Mouse (Mus musculus) kidney, embryonic 14.5 days (tissue): ENCODE data around the gene Ceacam2. TPM values are rescaled to one million over a fixed set of nuclear protein-coding genes. Genes with fewer than 3 reads are reported as not detected.
"Not testable (repeated sequence)": the region's sequence is repeated elsewhere in the genome, so short reads cannot be mapped to it uniquely, and the experiment has no call there.

ENCODE experiments used
- ATAC-seq: fragments of 200-750 bp; cut with Nextera tagmentation; 2 replicates; pipeline ENCODE4 v1.8.0; 2017; ENCODE audit warnings: moderate number of reproducible peaks, mild to moderate bottlenecking, moderate TSS enrichment, moderate library complexity; ENCODE audit not compliant: low FRiP score, low TSS enrichment
- H3K27ac ChIP-seq: fragments of 300-500 bp; sonication (generic); 2 replicates; pipeline ENCODE4 v1.5.1; 2014; ENCODE audit warnings: low read depth, mild to moderate bottlenecking, low read length, moderate library complexity, mixed read lengths
- H3K27me3 ChIP-seq: fragments of 300-500 bp; sonication (generic); 2 replicates; pipeline ENCODE4 v1.6.1; 2014; ENCODE audit warnings: mild to moderate bottlenecking, low read length; ENCODE audit not compliant: control insufficient read depth, insufficient read depth
- H3K36me3 ChIP-seq: fragments of 300-500 bp; sonication (generic); 2 replicates; pipeline ENCODE4 v1.6.1; 2014; ENCODE audit warnings: low read length, mixed read lengths; ENCODE audit not compliant: control insufficient read depth, insufficient read depth
- H3K4me1 ChIP-seq: fragments of 300-500 bp; sonication (generic); 2 replicates; pipeline ENCODE4 v1.6.1; 2014; ENCODE audit warnings: low read length, mixed read lengths; ENCODE audit not compliant: control insufficient read depth, insufficient read depth
- H3K4me2 ChIP-seq: fragments of 300-500 bp; sonication (generic); replicated peaks from 2 replicates; pipeline ENCODE4 v1.6.1; 2014; ENCODE audit warnings: low read depth, mild to moderate bottlenecking, low read length
- H3K4me3 ChIP-seq: fragments of 300-500 bp; sonication (generic); 2 replicates; pipeline ENCODE4 v1.5.1; 2014; ENCODE audit warnings: mild to moderate bottlenecking, low read length
- H3K9ac ChIP-seq: fragments of 300-500 bp; sonication (generic); 2 replicates; pipeline ENCODE4 v1.6.1; 2014; ENCODE audit warnings: low read depth, mild to moderate bottlenecking, low read length, moderate library complexity
- H3K9me3 ChIP-seq: fragments of 300-500 bp; sonication (generic); 2 replicates; pipeline ENCODE4 v1.6.1; 2016; ENCODE audit warnings: low read length; ENCODE audit not compliant: control insufficient read depth
- WGBS: fragments of 180-500 bp; shearing (Covaris S2); extraction: QIAGEN DNeasy Blood & Tissue Kit; methylation state at CpG from one replicate; pipeline ENCODE4 v1.1.7; 2014; 5-methylcytosine and 5-hydroxymethylcytosine counted together
- polyA plus RNA-seq: library from polyadenylated mRNA; unstranded; fragments of >200 nt; fragmentation: Nextera tagmentation; extraction: Ambion mirVana; gene quantifications from 2 replicates; pipeline ENCODE4 v1.2.1, GENCODE M21; 2014

Gene Ceacam2
- polyA plus RNA-seq, 1 experiment from 2014 or later = 0.07 TPM

DNA sequence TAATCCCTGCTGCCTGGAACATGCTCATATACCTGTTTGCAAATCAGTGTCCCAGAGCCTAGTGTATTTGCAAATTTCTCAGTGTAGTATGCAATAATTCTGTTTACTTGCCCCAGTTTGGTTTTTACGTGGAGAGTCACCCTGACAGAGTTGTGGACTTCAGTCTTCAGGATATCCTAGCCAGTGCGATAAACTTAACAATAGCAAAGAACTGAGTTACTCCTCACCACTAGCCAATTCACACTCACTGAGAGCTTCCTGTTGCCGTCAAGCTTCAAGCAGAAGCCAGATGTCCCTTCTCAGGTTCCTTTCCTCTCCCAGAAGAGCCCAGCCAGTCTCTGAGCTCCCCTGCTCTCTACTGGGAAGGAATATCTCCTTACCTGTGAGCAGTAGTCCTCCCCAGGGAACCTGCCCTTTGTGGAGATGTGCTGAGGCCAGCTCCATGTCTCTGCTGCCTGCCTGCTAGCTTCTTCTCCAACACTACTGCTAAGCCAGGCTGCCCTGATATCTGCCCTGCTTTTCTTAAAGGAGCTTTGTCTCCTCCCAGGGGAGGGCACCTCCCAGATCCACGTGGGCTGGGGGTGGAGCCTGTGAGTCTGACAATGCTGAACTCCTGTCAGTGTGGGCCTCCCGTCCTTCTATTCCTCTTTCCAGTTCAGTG lies 62.4 kb downstream of the Ceacam2 start, which contains the start of gene Ceacam1:
Ceacam1 (minus strand) TSS at position 513 of the 661 bp plus-strand sequence.
- H3K36me3 ChIP-seq, H3K9me3 ChIP-seq, H3K27me3 ChIP-seq, H3K9ac ChIP-seq, H3K4me2 ChIP-seq, H3K4me1 ChIP-seq, H3K4me3 ChIP-seq, H3K27ac ChIP-seq: not testable (repeated sequence)
- ATAC-seq = peak; percentile 65
- WGBS = 10% methylated on average over 5 of the region's 5 CpGs

DNA sequence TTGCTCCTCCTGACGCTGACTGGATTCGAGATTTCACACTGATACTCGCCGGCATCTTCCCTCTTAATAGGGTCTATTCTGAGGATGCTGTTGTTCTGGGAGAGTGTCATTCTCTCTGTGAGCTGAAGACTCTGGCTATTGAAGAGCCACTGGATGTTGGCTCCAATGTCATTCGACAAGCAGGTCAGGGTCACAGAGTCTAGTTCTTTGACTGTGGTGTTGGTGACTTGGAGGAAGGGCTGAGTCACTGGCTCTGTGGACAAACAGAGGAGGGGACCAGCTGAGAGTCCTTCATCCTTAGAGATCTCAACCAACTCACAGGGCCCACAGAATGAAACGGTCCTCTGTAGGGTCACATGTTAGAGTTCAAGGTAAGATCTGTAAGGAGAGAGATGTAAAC lies 67.8 kb downstream of the Ceacam2 start:
- not testable (repeated sequence) for H3K9me3 ChIP-seq, H3K36me3 ChIP-seq, H3K4me3 ChIP-seq, H3K27ac ChIP-seq, H3K27me3 ChIP-seq, ATAC-seq, H3K4me1 ChIP-seq, H3K4me2 ChIP-seq, H3K9ac ChIP-seq
- WGBS = 75% methylated on average over 6 of the region's 6 CpGs

Other genes with a start within 250 kb of the Ceacam2 start
- 199 and 245 TPM in 2 replicates for gene Pafah1b3, start 241.9 kb downstream of the Ceacam2 start, polyA plus RNA-seq
- 0.67 and 0.69 TPM in 2 replicates for gene Prr19, start 238.4 kb downstream of the Ceacam2 start, polyA plus RNA-seq
- 0.49 and 0.62 TPM in 2 replicates for gene Tmem145, start 233.8 kb downstream of the Ceacam2 start, polyA plus RNA-seq
- gene Megf8, start 222.7 kb downstream of the Ceacam2 start, polyA plus RNA-seq = 14.0 and 16.2 TPM in 2 replicates
- gene Cnfn, start 170.1 kb downstream of the Ceacam2 start, polyA plus RNA-seq = not detected in 2 replicates
- 5.3 and 6.8 TPM in 2 replicates for gene Lipe, start 141.1 kb downstream of the Ceacam2 start, polyA plus RNA-seq
- gene Cxcl17, start 127.0 kb downstream of the Ceacam2 start, polyA plus RNA-seq = 0.27 and 0.30 TPM in 2 replicates
- gene Ceacam1, start 62.3 kb downstream of the Ceacam2 start, polyA plus RNA-seq = 2.3 and 5.7 TPM in 2 replicates
- 0.29 and 0.32 TPM in 2 replicates for gene Erich4, start 76.0 kb upstream of the Ceacam2 start, polyA plus RNA-seq
- 41.0 and 50.2 TPM in 2 replicates for gene Dmac2, start 79.6 kb upstream of the Ceacam2 start, polyA plus RNA-seq
- 4.5 and 5.2 TPM in 2 replicates for gene B3gnt8, start 86.8 kb upstream of the Ceacam2 start, polyA plus RNA-seq
- 60.6 and 69.6 TPM in 2 replicates for gene Bckdha, start 119.1 kb upstream of the Ceacam2 start, polyA plus RNA-seq
- gene Exosc5, start 119.3 kb upstream of the Ceacam2 start, polyA plus RNA-seq = 93.5 and 98.8 TPM in 2 replicates
- gene Tmem91, start 135.3 kb upstream of the Ceacam2 start, polyA plus RNA-seq = 1.8 and 2.5 TPM in 2 replicates
- 33.6 and 36.5 TPM in 2 replicates for gene B9d2, start 140.9 kb upstream of the Ceacam2 start, polyA plus RNA-seq
- gene Tgfb1, start 147.1 kb upstream of the Ceacam2 start, polyA plus RNA-seq = 3.8 and 5.1 TPM in 2 replicates
- gene Ccdc97, start 179.2 kb upstream of the Ceacam2 start, polyA plus RNA-seq = 24.8 and 32.4 TPM in 2 replicates
- 65.6 and 86.2 TPM in 2 replicates for gene Hnrnpul1, start 214.9 kb upstream of the Ceacam2 start, polyA plus RNA-seq
- gene Axl, start 248.8 kb upstream of the Ceacam2 start, polyA plus RNA-seq = 75.3 and 75.5 TPM in 2 replicates